Mouse (Mus musculus) Patski (cell line): ENCODE results near the gene Dock6. TPM values are rescaled to one million over a fixed set of nuclear protein-coding genes. Genes with fewer than 3 reads are reported as not detected.

Experiments used
- ATAC-seq: fragments of 100-300 bp; one replicate; pipeline ENCODE4 v1.8.0; 2021
- CTCF ChIA-PET: fragments of 350-600 bp; sonication (Branson Sonifier 250); formaldehyde crosslinking; loops from one replicate; lab custom pipeline; 2022; ENCODE audit warnings: inconsistent platforms; lab: Charles Lee
- POLR2A ChIA-PET: fragments of 350-600 bp; sonication (Branson Sonifier 250); formaldehyde crosslinking; loops from one replicate; lab custom pipeline; 2022; ENCODE audit warnings: antibody characterized with exemption, inconsistent platforms; lab: Charles Lee
- DNase-seq: peaks from one replicate; pipeline ENCODE4 v3.0.0-alpha.2; 2011; ENCODE audit warnings: low read depth, low spot score
- H3K27me3 ChIP-seq: fragments of 371-371 bp; one replicate; pipeline ENCODE4 v1.5.1; 2021
- CTCF ChIP-seq: fragments of 100-300 bp; IDR thresholded peaks from one replicate; pipeline ENCODE4 v1.5.1; 2021
- in situ Hi-C: fragments of 300-500 bp; cut with MboI; formaldehyde crosslinking; loops from 3 replicates; pipeline ENCODE4 v1.11.1; 2018; ENCODE audit warnings: low pct_unique_long_range_greater_than_20kb, mixed read lengths
- polyA plus RNA-seq: library from polyadenylated mRNA; unstranded; gene quantifications from one replicate; pipeline ENCODE4 v1.2.3, GENCODE M21; 2021

The Dock6 gene
- polyA plus RNA-seq, 1 experiment from 2014 or later, result 36.1 TPM

DNA sequence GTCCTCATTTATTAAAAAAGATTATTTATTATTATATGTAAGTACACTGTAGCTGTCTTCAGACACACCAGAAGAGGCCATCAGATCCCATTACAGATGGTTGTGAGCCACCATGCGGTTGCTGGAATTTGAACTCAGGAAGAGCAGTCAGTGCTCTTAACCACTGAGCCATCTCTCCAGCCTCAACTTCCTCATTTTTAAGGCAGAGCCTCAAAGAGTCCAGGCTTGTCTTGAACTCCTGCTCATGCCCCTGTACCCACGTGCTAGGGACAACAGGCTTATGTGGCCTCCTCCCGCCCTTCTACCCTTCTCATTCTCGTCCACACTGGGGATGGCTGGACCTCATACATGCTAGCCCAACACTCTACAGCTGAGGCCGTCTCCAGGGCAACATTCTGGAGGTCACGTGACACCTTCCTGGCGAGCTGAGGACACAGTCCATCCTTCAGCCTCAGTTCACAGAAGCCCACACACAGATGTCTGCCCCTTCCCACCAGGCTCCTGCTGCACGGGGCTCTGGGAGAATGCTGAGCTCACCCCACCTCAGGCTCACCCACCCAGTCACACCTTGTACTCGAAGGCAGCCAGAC, 35.6 kb downstream of the Dock6 start:
- no peak for TF ChIP-seq CTCF
- in situ Hi-C loops, result no loop called here
- ATAC-seq (no peak), DNase-seq (no peak)
- CTCF ChIA-PET, result no interaction called here
- POLR2A ChIA-PET, result no interaction called here
- no peaks in the 10 kb centered on the region for H3K27me3 ChIP-seq

- ATAC-seq, result no peak
- H3K27me3 ChIP-seq, result no peaks in the 10 kb centered on the region
- no peak for DNase-seq
- TF ChIP-seq CTCF, result no peak
- in situ Hi-C loops, result no loop called here
- ChIA-PET CTCF (no interaction called here), POLR2A (interaction anchor here (0.7 kb wide), 2 partner anchors 9 to 16 kb away, joined by 8 read pairs; no protein-coding TSS in a partner anchor)
Observed at GRCm38 (mm10) chr9:21811170-21811569, 41.3 kb downstream of the Dock6 start.

- TF ChIP-seq CTCF, result no peak
- no peak for ATAC-seq
- in situ Hi-C loops, result no loop called here
- ChIA-PET CTCF (no interaction called here), POLR2A (no interaction called here)
- DNase-seq, result no peak
- no peaks in the 10 kb centered on the region for H3K27me3 ChIP-seq
Observed at GRCm38 (mm10) chr9:21808561-21808960, 43.9 kb downstream of the Dock6 start.

DNA sequence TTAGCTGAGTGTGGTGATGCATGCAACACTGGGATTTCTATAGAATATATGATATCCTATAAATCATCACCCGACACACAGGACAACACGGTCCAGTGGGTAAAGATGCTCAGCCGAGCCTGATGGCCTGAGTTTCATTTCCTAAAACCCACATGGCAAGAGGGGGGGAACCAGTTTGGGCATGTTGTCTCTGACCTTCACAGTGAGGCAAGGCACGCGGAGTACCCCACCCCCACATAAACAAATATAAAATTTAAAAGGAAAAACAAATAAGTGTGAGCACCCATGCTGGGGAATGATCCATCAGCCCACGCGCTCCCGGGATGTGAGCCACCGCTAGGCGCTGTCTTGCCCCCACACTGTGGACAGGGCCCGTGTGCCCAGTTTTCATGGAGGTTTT, 45.5 kb downstream of the Dock6 start:
- ChIA-PET POLR2A (no interaction called here), CTCF (no interaction called here)
- DNase-seq, result no peak
- ATAC-seq, result no peak
- in situ Hi-C loops, result no loop called here
- TF ChIP-seq CTCF, result no peak
- H3K27me3 ChIP-seq, result no peaks in the 10 kb centered on the region

- ATAC-seq (no peak), DNase-seq (no peak)
- ChIA-PET POLR2A (no interaction called here), CTCF (no interaction called here)
- H3K27me3 ChIP-seq, result no peaks in the 10 kb centered on the region
- in situ Hi-C loops, result no loop called here
- TF ChIP-seq CTCF, result no peak
Observed at GRCm38 (mm10) chr9:21806363-21806762, 46.1 kb downstream of the Dock6 start.

DNA sequence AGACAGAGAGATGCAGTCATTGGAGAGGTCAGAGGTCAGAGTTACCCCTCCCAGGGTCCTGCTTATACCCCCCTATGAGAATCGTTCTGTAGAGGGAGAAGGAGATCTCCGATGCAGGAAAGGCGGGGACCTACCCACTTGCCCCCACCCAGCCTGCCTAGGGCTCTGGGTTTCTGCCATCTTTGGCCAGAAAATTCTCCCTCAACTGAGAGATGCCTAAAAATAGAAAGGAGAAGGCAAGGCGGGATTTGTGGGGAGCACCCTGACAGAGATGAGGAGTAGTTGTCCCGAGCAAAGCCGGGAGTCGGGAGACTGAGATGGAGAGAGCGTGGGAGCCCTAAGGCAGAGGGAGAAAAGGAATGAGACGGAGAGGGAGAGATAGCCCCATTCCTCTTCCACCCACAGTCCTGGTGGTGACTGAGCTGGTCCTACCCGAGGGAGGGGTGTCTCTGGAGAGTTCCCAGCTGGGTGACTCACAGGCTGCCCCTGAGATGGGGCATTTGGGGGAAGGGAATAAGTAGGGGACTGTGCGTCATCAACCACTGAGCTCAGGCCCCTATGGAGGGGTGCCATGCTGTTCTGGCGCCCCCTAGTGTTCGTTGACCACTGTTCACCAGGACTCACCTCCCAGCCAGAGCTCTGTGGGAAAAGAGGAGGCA, 48.3 kb downstream of the Dock6 start:
- peak; percentile 86 for ATAC-seq
- peak; percentile 93 for DNase-seq
- TF ChIP-seq CTCF, result no peak
- ChIA-PET POLR2A (no interaction called here), CTCF (interaction anchor here (0.7 to 2.1 kb wide), 20 partner anchors 8 to 205 kb away, joined by 3 to 20 read pairs (median 4); partner anchors contain the start of genes Angptl8 and Spc24)
- H3K27me3 ChIP-seq, result no peaks in the 10 kb centered on the region
- in situ Hi-C loops, result loop anchor here (5.0 kb wide), 1 partner anchor 52 kb away; no protein-coding TSS in a partner anchor

- POLR2A ChIA-PET, result no interaction called here
- ATAC-seq, result no peak
- no peaks in the 10 kb centered on the region for H3K27me3 ChIP-seq
- CTCF ChIA-PET, result no interaction called here
- in situ Hi-C loops, result loop anchor here (5.0 kb wide), 1 partner anchor 49 kb away; no protein-coding TSS in a partner anchor
- TF ChIP-seq CTCF, result no peak
- DNase-seq, result no peak
Observed at GRCm38 (mm10) chr9:21801591-21801990, 50.8 kb downstream of the Dock6 start.

GRCm38 (mm10) chr9:21801121-21801520, 51.3 kb downstream of the Dock6 start:
- ChIA-PET CTCF (no interaction called here), POLR2A (no interaction called here)
- in situ Hi-C loops, result loop anchor here (5.0 kb wide), 1 partner anchor 49 kb away; no protein-coding TSS in a partner anchor
- TF ChIP-seq CTCF, result no peak
- ATAC-seq (no peak), DNase-seq (no peak)
- H3K27me3 ChIP-seq, result no peaks in the 10 kb centered on the region

- no peaks in the 10 kb centered on the region for H3K27me3 ChIP-seq
- ATAC-seq (no peak), DNase-seq (no peak)
- POLR2A ChIA-PET, result interaction anchor here (1.4 kb wide), 1 partner anchor 45 kb away, joined by 4 read pairs; no protein-coding TSS in a partner anchor
- in situ Hi-C loops, result no loop called here
- CTCF ChIA-PET, result interaction anchor here (1.6 kb wide), 1 partner anchor 38 kb away, joined by 4 read pairs; no protein-coding TSS in a partner anchor
- no peak for TF ChIP-seq CTCF
Observed at GRCm38 (mm10) chr9:21799010-21799350, 53.5 kb downstream of the Dock6 start.

DNA sequence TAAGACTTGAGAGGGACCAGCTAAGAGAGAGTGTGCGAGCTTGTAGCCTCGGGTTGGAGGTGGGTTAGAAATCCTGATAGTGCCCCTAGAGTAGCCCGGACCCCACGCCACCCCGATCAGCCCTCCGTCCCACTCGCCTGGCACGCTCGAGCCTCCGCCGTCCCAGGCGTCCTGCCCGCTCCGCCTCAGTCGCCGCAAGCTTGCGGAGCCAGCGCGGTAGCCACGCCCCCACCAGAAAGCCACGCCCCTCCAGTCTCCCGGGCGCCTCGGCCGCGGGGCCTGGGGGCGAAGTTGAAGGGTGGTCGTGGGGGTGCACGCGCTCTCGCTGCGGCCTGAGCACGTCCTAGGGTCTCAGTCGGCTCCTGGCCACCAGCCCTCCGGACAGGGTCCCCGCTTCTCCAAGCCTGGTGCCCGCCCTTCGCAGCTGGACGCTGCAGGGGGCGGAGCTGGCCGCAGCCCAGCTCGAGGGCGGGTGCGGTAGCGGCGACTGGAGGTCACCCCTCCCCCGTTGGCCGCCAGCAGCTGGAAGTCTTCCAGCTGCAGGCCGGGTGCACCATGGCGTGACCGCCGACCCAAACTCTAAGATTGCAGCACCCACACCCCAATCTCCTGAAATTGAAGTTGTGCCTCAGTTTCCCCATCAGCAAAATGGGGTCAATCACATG, 54.0 kb downstream of the Dock6 start, which contains the start of gene Kank2:
Gene Kank2, minus strand, starts transcription at position 400 of the 665 bp plus-strand sequence.
- ATAC-seq, result peak; percentile 77
- TF ChIP-seq CTCF, result no peak
- POLR2A ChIA-PET, result interaction anchor here (1.4 kb wide), 1 partner anchor 45 kb away, joined by 4 read pairs; no protein-coding TSS in a partner anchor
- peak; percentile 20 for DNase-seq
- H3K27me3 ChIP-seq, result no peaks in the 10 kb centered on the region
- in situ Hi-C loops, result no loop called here
- CTCF ChIA-PET, result interaction anchor here (1.0 to 1.6 kb wide), 2 partner anchors 38 to 44 kb away, joined by 3 to 4 read pairs; no protein-coding TSS in a partner anchor
